Comparison of ENCODE assay signal across 10 mouse cellular contexts in genomic region chr10:70428121-70428662, GRCm38 (mm10). TPM values are rescaled to one million over a fixed set of nuclear protein-coding genes. Genes with fewer than 3 reads are reported as not detected.
A peak's percentile ranks its signal among the peaks of the same experiment; 100 is the strongest.
DNase-seq lines count a peak whose midpoint lies in the region; ATAC-seq and TF ChIP-seq lines count a peak whose summit lies in the region.
"Had no signal": no experiment of that assay in that cellular context is flagged by ENCODE, and none has a peak within 500 bp of the region (broad histone marks: within the 10 kb centered on the region; RNA-seq: fewer than 3 reads in every experiment).

No protein-coding gene starts in this region.

- no peaks in the 10 kb centered on the region for H3K27me3 ChIP-seq in limb, embryonic 15.5 days
- no peaks in the 10 kb centered on the region for H3K27me3 ChIP-seq in midbrain, embryonic 13.5 days
- H3K27me3 ChIP-seq: liver, embryonic 13.5 days; Patski had no signal

- DNase-seq in heart, adult 18-20 months, result peak; percentile 23 to 45
- DNase-seq in heart, postnatal 25 days (ENCODE audit: low spot score), result no peak
- peak; percentile 84 for DNase-seq in brain, adult 2 months (ENCODE audit: low read depth, low spot score)
- DNase-seq: liver, embryonic 13.5 days had no signal

- no peak overlapping the region for H3K9ac ChIP-seq in limb, embryonic 15.5 days
- no peak overlapping the region for H3K9ac ChIP-seq in midbrain, embryonic 13.5 days (replicated peaks)
- H3K9ac ChIP-seq: liver, embryonic 13.5 days had no signal

- no peaks in the 10 kb centered on the region for H3K9me3 ChIP-seq in limb, embryonic 15.5 days
- 0 out of 2 replicates have a peak, but pooled peaks cover 3% of the 10 kb centered on the region for H3K9me3 ChIP-seq in midbrain, embryonic 13.5 days

- no peak for ATAC-seq in limb, embryonic 15.5 days (ENCODE audit: insufficient number of reproducible peaks, low FRiP score, low TSS enrichment, low read depth)
- no peak for ATAC-seq in activated CD4-positive, CD25-positive, alpha-beta regulatory T cell, adult 4 months
- ATAC-seq in midbrain, embryonic 13.5 days, result no peak
- ATAC-seq in erythroid progenitor cell, adult 5-6 weeks (replicated peaks; ENCODE audit: low FRiP score, poor library complexity, severe bottlenecking), result no peak
- ATAC-seq: Patski had no signal

- H3K4me1 ChIP-seq in cortical plate, adult 2 months (ENCODE audit: control insufficient read depth, insufficient read depth, low read length), result 0 out of 2 replicates have a peak, but pooled peaks cover 3% of the 10 kb centered on the region
- no peaks in the 10 kb centered on the region for H3K4me1 ChIP-seq in limb, embryonic 15.5 days
- H3K4me1 ChIP-seq in midbrain, embryonic 13.5 days (replicated peaks), result 0 out of 2 replicates have a peak, but pooled peaks cover 5% of the 10 kb centered on the region
- H3K4me1 ChIP-seq: liver, embryonic 13.5 days had no signal

- no peak overlapping the region for H3K4me2 ChIP-seq in limb, embryonic 15.5 days
- no peak overlapping the region for H3K4me2 ChIP-seq in midbrain, embryonic 13.5 days (replicated peaks)
- H3K4me2 ChIP-seq: liver, embryonic 13.5 days had no signal

- peak overlapping the region; percentile 78 for H3K27ac ChIP-seq in cortical plate, adult 2 months (ENCODE audit: insufficient read depth, low read length)
- H3K27ac ChIP-seq in limb, embryonic 15.5 days, result peak overlapping the region; percentile 61; the same call in 1 of the 2 replicates
- H3K27ac ChIP-seq in midbrain, embryonic 13.5 days, result no peak overlapping the region
- H3K27ac ChIP-seq: liver, embryonic 13.5 days had no signal

- intact Hi-C loops in heart, postnatal 25 days (cut with DNase I), result no loop called here

- TF ChIP-seq CTCF in cortical plate, adult 2 months (IDR thresholded peaks at IDR 0.05; ENCODE audit: extremely low read depth, insufficient read depth, low read length), result no peak

- no peak overlapping the region for H3K4me3 ChIP-seq in cortical plate, adult 2 months (ENCODE audit: insufficient read depth, low read length)
- H3K4me3 ChIP-seq in limb, embryonic 15.5 days, result no peak overlapping the region
- H3K4me3 ChIP-seq in midbrain, embryonic 13.5 days (replicated peaks), result no peak overlapping the region
- H3K4me3 ChIP-seq: liver, embryonic 13.5 days had no signal

- H3K36me3 ChIP-seq in limb, embryonic 15.5 days, result no peaks in the 10 kb centered on the region
- no peaks in the 10 kb centered on the region for H3K36me3 ChIP-seq in midbrain, embryonic 13.5 days
- H3K36me3 ChIP-seq: liver, embryonic 13.5 days had no signal

- WGBS in limb, embryonic 15.5 days, result 35% methylated on average over 5 of the region's 5 CpGs
- 86% methylated on average over 5 of the region's 5 CpGs for WGBS in midbrain, embryonic 13.5 days

- TF ChIP-seq POLR2A in cortical plate, adult 2 months (IDR thresholded peaks at IDR 0.05; ENCODE audit: extremely low read depth, insufficient read depth, low read length), result no peak

RNA-seq across cellular contexts. Expression of gene Fam13c, which starts 12.1 kb away (rescaled TPM):
- 1 to 10 TPM; 3.9 to 5.3 TPM for total RNA-seq in heart, adult 18-20 months (2021)
- total RNA-seq in heart, postnatal 25 days (2021), result 1 to 10 TPM; 4.9 to 6.3 TPM
- 27.7 and 28.2 TPM in 2 replicates for polyA plus RNA-seq in cortical plate, adult 2 months (2012; rRNA removed)
- polyA plus RNA-seq in limb, embryonic 15.5 days (2015; fragmentation: Nextera tagmentation; extraction: Ambion mirVana), result 10.6 TPM in 2 replicates
- polyA plus RNA-seq in activated CD4-positive, CD25-positive, alpha-beta regulatory T cell, adult 4 months (2017; shearing (Covaris generic)), result not detected
- polyA plus RNA-seq in midbrain, embryonic 13.5 days (2015; fragmentation: Nextera tagmentation; extraction: Ambion mirVana), result 31.1 and 31.5 TPM in 2 replicates
- not detected in 2 replicates for total RNA-seq in erythroid progenitor cell, adult 5-6 weeks (2015; ENCODE audit: low replicate concordance)
- not detected in 2 replicates for total RNA-seq in erythroid progenitor cell, adult 5-6 weeks (2017; ENCODE audit: low replicate concordance)

Comparison
In these comparisons a context has a peak if more than half of its experiments do, and no peak if none do; other contexts are left out.
1. RNA of gene Fam13c, which starts 12.1 kb away (polyA plus RNA-seq): 31.1 to 31.5 TPM in midbrain, embryonic 13.5 days, 27.7 to 28.2 TPM in cortical plate, adult 2 months and 10.6 TPM in limb, embryonic 15.5 days; not detected in activated CD4-positive, CD25-positive, alpha-beta regulatory T cell, adult 4 months; every median in the first group is over 10 times any median in the second.